Mouse (Mus musculus) olfactory bulb, adult 2 months (tissue): ENCODE results near the gene Cdkal1.

Experiments
- CTCF ChIP-seq: fragments of 200-500 bp; IDR thresholded peaks from 2 replicates; pipeline ENCODE4 v1.5.1; 2012; ENCODE audit warnings: low read depth, mild to moderate bottlenecking, low read length, moderate library complexity; ENCODE audit not compliant: insufficient read depth
- POLR2A ChIP-seq: fragments of 200-500 bp; IDR thresholded peaks from 2 replicates; pipeline ENCODE4 v1.6.1; 2012; ENCODE audit warnings: mild to moderate bottlenecking, low read depth, low read length, moderate library complexity; ENCODE audit not compliant: insufficient read depth

DNA sequence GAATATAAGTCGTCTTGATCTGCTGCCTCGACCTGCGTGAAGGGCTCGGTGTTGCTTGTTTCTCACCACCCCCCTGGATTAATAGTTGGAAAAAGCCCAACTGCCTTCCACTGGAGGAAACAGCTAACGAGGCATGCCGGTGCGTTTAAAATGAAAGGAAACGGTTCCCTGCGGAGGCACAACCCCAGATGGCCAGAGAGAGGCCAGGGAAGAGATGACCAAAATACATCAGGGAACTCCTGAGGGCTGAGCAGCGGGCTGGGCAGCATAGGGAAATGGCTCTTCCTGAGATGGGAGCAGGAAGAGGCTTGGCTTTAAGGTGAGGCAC, 499.4 kb downstream of the Cdkal1 start:
- TF ChIP-seq CTCF, result no peak
- no peak for TF ChIP-seq POLR2A
